Mouse (Mus musculus): ENCODE measurements at regions not wholly inside any gene's neighbourhood (a gene's known extent, or its start where the extent isn't known, plus 50 kb on each side); places are given as distances from the start of the nearest gene placed in this dataset.

DNA sequence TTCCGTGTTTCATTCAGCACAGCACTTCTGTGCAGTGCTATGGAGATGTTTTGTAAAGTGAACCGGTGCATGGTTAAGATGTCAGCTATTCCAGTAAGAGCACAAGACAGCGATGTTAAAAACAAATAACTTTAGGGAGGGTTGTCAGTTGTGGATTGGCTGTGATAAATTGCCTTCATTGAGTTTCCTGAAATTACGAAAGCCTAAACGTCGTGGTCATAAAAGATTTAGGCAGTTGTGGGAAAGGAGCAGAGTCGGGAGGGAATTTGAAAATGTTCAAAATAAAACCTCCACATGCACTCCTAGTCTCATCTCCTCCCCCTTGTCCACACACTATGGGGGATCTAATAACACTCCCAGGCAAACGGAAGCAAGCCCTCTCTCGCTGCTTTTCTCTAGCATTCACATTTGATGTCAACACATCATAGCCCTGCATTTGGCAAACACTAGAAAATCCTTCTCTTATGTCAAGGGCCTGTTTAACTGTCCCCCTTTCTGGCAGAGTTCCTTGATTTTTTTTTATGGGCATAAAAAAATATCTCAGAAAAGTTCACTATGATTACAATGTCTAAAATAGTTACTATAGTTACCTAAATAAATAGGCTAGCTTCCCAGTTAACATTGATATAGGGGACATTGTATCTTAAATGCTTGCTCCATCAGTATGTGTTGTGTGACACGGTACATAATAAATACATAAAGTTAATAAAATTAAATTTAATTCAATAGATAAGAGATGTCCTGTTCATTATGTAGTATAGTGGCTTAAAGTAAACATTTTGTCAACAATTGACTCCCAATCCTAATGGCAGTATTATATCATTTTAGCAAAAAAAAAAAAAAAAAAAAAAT, 589.2 kb upstream of the Kif18a start:
- H3K27me3 ChIP-seq (ENCODE audit: control insufficient read depth, insufficient read depth, low read length): no peaks in the 10 kb centered on the region
- no peak overlapping the region for H3K4me3 ChIP-seq
- WGBS: 45% methylated on average over 10 of the region's 10 CpGs
- no peak overlapping the region for H3K27ac ChIP-seq
- no peak for DNase-seq
- intact Hi-C loops (cut with DNase I): loop anchor here (2.0 kb wide), 1 partner anchor 1003 kb away; no protein-coding TSS in a partner anchor
- H3K79me2 ChIP-seq (replicated peaks; ENCODE audit: control insufficient read depth, insufficient read depth, low read length): no peaks in the 10 kb centered on the region
- H3K36me3 ChIP-seq (ENCODE audit: control insufficient read depth, insufficient read depth, low read length): no peaks in the 10 kb centered on the region
- no peaks in the 10 kb centered on the region for H3K4me1 ChIP-seq (ENCODE audit: control insufficient read depth, insufficient read depth, low read length)
- no peak for TF ChIP-seq EP300 (IDR thresholded peaks at IDR 0.05; ENCODE audit: insufficient read depth, low read depth, low read length)
- no peak for TF ChIP-seq POLR2A (IDR thresholded peaks at IDR 0.05; ENCODE audit: insufficient read depth, low read depth, low read length)
- no peak for TF ChIP-seq CTCF (IDR thresholded peaks at IDR 0.05)
- no peak overlapping the region for H3K9ac ChIP-seq (ENCODE audit: low read depth, low read length)

DNA sequence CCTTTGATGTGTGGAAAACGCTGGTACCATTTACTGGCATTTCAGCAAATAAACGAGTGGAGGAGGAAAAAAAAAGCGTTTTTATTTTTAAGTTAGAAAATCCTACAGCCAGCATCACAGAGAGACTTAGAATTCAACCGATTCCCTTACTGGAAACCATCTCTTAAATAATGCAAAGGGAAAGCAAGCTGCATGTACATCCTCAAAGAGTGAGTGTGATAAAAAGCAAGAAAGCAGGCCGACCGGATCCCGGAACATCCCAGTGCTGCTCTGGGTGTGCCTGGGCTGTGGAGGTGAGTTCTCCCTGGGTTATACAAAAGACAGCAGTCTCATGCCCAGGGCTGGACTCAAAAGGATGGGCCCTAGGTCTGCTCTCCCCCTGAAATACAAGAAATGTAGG, 579.2 kb upstream of the Kif18a start:
- DNase-seq: no peak
- intact Hi-C loops (cut with DNase I): no loop called here
- TF ChIP-seq EP300 (IDR thresholded peaks at IDR 0.05; ENCODE audit: insufficient read depth, low read depth, low read length): no peak
- H3K27me3 ChIP-seq (ENCODE audit: control insufficient read depth, insufficient read depth, low read length): no peaks in the 10 kb centered on the region
- H3K36me3 ChIP-seq (ENCODE audit: control insufficient read depth, insufficient read depth, low read length): no peaks in the 10 kb centered on the region
- H3K79me2 ChIP-seq (replicated peaks; ENCODE audit: control insufficient read depth, insufficient read depth, low read length): no peaks in the 10 kb centered on the region
- H3K4me1 ChIP-seq (ENCODE audit: control insufficient read depth, insufficient read depth, low read length): no peaks in the 10 kb centered on the region
- H3K9ac ChIP-seq (ENCODE audit: low read depth, low read length): no peak overlapping the region
- no peak overlapping the region for H3K4me3 ChIP-seq
- 69% methylated on average over 7 of the region's 7 CpGs for WGBS
- H3K27ac ChIP-seq: no peak overlapping the region

DNA sequence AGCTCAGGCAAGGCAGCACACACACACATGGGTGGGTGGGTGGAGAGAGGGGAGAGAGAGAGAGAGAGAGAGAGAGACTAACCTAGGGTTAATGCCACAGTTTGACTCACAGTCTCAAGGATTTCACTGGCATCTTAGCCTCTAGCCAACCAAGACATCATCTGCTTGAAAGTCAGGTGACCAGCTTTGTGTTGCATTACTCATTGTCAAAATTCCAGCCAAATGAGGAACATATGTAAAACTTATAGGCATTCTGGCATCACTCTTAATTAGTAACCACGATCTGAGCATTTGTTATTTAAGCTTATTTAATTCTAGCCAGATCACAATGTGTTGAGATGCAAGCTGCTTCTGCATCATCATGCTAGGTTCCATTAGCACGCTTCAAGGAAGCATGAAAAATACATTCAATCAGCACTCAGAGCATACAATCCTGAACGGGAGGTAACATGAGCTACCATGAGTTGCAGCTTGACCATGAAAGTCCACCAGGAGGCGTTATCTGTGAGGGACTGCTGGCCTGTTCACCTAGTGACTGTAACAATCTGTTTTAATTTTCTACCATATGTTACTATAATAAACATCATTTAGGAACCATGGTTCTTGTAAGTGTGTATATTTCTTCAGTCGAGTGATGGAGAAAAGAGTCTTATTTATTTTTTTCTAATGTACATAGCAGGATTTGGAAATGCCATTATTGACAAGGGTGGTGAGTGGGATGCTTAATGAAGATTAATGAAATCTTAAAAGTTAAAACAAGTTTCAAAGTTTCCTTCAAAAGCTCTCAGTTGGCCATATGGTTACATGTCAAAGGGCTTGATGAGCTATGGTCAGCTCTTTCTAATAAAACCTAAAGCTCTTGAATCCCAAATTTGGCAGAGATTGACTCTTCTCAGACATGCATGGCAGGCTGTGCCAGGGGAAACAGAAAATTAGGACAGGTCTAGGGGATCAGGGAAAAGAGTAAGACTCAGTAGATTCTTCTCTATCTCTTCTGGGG, 572.4 kb upstream of the Kif18a start:
- H3K4me3 ChIP-seq: no peak overlapping the region
- 77% methylated on average over 5 of the region's 5 CpGs for WGBS
- no peaks in the 10 kb centered on the region for H3K4me1 ChIP-seq (ENCODE audit: control insufficient read depth, insufficient read depth, low read length)
- no peaks in the 10 kb centered on the region for H3K36me3 ChIP-seq (ENCODE audit: control insufficient read depth, insufficient read depth, low read length)
- intact Hi-C loops (cut with DNase I): no loop called here
- H3K27me3 ChIP-seq (ENCODE audit: control insufficient read depth, insufficient read depth, low read length): no peaks in the 10 kb centered on the region
- no peaks in the 10 kb centered on the region for H3K79me2 ChIP-seq (replicated peaks; ENCODE audit: control insufficient read depth, insufficient read depth, low read length)
- no peak overlapping the region for H3K27ac ChIP-seq
- TF ChIP-seq EP300 (IDR thresholded peaks at IDR 0.05; ENCODE audit: insufficient read depth, low read depth, low read length): no peak
- no peak for TF ChIP-seq POLR2A (IDR thresholded peaks at IDR 0.05; ENCODE audit: insufficient read depth, low read depth, low read length)
- TF ChIP-seq CTCF (IDR thresholded peaks at IDR 0.05): no peak
- no peak overlapping the region for H3K9ac ChIP-seq (ENCODE audit: low read depth, low read length)
- no peak for DNase-seq

DNA sequence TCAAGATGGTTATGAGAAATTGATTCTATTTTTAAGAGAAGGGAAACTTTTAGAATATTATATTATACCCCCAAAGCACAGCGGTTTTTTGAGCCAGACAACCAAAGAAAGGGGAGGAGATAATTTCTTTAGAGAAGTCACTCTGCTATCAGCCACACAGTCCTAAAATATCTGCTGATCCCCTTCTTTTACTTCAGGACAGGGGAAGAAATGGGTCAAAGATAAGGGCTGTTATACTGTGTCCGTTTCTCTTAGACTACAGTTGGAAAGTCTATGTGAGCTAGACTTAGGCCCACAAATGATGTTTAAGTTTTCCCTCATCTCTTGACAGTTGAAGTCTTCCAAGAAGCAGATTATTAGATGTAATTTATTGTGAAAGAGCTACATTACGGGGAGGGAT, 538.5 kb upstream of the Kif18a start:
- 58% methylated on average over 3 of the region's 3 CpGs for WGBS
- H3K4me1 ChIP-seq (ENCODE audit: control insufficient read depth, insufficient read depth, low read length): no peaks in the 10 kb centered on the region
- no peak overlapping the region for H3K27ac ChIP-seq
- TF ChIP-seq EP300 (IDR thresholded peaks at IDR 0.05; ENCODE audit: insufficient read depth, low read depth, low read length) (no peak), CTCF (IDR thresholded peaks at IDR 0.05) (no peak), POLR2A (IDR thresholded peaks at IDR 0.05; ENCODE audit: insufficient read depth, low read depth, low read length) (no peak)
- no peak overlapping the region for H3K9ac ChIP-seq (ENCODE audit: low read depth, low read length)
- no peak overlapping the region for H3K4me3 ChIP-seq
- no peaks in the 10 kb centered on the region for H3K79me2 ChIP-seq (replicated peaks; ENCODE audit: control insufficient read depth, insufficient read depth, low read length)
- H3K27me3 ChIP-seq (ENCODE audit: control insufficient read depth, insufficient read depth, low read length): no peaks in the 10 kb centered on the region
- H3K36me3 ChIP-seq (ENCODE audit: control insufficient read depth, insufficient read depth, low read length): no peaks in the 10 kb centered on the region
- no peak for DNase-seq
- intact Hi-C loops (cut with DNase I): no loop called here

DNA sequence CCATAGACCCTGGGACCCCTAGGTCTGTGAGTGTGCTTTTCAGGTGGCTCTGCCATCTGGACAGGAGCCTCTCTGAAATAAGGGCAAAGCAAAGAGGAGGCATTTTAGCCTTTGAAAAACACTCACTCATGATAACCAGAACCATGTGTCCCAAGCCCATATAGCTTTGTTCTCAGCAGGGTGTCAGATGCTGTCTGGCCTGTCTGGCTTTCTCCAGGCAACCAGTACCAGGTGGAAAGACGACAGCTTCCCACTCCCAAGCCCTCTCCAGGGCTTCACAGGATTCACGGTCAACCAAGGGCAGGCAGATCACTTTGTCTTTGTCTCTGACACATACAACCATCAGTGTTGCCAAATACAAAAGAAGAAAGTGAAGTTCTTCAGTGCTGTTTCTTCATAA, 537.0 kb upstream of the Kif18a start:
- no peak for DNase-seq
- no peak overlapping the region for H3K9ac ChIP-seq (ENCODE audit: low read depth, low read length)
- intact Hi-C loops (cut with DNase I): no loop called here
- H3K36me3 ChIP-seq (ENCODE audit: control insufficient read depth, insufficient read depth, low read length): no peaks in the 10 kb centered on the region
- 53% methylated on average over 2 of the region's 2 CpGs for WGBS
- H3K79me2 ChIP-seq (replicated peaks; ENCODE audit: control insufficient read depth, insufficient read depth, low read length): no peaks in the 10 kb centered on the region
- H3K27ac ChIP-seq: no peak overlapping the region
- no peaks in the 10 kb centered on the region for H3K4me1 ChIP-seq (ENCODE audit: control insufficient read depth, insufficient read depth, low read length)
- no peaks in the 10 kb centered on the region for H3K27me3 ChIP-seq (ENCODE audit: control insufficient read depth, insufficient read depth, low read length)
- TF ChIP-seq POLR2A (IDR thresholded peaks at IDR 0.05; ENCODE audit: insufficient read depth, low read depth, low read length) (no peak), EP300 (IDR thresholded peaks at IDR 0.05; ENCODE audit: insufficient read depth, low read depth, low read length) (no peak), CTCF (IDR thresholded peaks at IDR 0.05) (no peak)
- no peak overlapping the region for H3K4me3 ChIP-seq

All from heart, adult 2 months (tissue).